Mouse (Mus musculus) cerebellum, adult 11 months (tissue): ENCODE results near the gene Dnhd1.
"Not testable (repeated sequence)": the region's sequence is repeated elsewhere in the genome, so short reads cannot be mapped to it uniquely, and the experiment has no call there.

Experiments used
- DNase-seq: peaks from one replicate; pipeline ENCODE4 v3.0.0; 2022

The Dnhd1 gene

DNA sequence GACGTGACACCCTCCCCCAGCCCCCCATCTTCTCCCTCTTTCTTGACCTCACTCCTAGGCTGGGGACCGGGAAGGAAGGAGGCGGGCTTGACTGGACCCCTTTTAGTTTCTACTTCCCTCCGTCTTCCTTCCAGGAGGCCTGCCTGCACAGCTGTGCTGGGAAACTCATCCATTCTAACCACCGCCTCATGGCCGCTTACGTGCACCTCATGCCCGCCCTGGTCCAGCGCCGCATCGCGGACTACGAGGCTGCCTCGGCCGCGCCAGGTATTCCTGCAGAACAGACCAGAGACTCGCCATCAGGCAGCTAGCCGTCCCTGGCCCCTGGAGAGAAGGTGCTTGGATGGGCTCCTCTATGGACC lies 9.8 kb upstream of the Dnhd1 start:
- peak; percentile 57 for DNase-seq

DNA sequence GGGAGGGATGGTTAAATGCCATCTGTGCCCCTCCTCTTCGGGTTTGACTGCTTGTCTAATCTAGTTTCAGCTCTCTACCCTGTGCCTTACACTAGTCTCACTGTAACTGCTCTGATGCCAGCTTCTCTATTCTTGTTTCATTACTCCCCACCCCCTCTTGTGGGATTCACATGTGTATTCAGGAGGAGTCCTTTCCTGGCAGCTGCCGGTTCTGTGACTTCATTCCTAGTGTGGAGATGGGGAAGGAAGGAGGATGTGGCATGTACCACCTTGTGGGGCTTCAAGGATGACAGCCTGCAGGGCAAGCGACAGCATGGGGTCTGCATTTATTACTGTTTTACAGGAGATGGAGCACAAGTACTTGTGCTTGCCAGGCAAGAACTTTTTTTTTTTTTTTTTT lies 8.7 kb upstream of the Dnhd1 start:
- DNase-seq, result no peak

DNA sequence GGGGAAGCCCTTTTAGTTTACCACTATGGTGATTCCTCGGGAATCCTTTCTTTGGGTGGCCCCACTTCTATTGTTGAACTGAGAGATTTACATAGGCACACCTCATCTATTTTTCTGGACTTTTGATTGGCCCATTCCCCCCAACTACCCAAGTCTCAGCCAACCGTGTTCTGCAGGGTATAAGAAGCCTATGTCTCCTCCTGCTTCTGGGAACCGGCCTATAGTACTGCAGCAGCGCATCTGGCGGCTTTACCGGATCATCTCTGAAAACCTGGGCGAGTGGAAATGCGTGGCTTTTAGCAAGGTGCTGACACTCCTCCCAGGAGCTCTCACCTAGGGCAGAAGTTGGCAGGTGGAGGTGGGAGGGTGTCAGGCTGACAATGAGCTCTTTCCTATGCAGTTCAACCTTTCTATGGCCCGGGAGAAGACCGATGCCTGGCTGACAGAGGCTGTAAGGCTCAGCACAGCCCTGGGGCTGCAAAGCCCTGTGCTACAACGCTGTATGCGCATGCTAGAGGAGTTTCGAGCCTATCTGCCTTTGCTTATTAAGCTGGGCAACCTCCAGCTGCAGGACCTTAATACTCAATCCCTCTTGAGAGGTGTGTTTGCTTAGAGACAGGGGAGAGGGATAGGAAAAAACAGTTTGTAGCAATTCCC lies 35.0 kb downstream of the Dnhd1 start:
- no peak for DNase-seq

DNA sequence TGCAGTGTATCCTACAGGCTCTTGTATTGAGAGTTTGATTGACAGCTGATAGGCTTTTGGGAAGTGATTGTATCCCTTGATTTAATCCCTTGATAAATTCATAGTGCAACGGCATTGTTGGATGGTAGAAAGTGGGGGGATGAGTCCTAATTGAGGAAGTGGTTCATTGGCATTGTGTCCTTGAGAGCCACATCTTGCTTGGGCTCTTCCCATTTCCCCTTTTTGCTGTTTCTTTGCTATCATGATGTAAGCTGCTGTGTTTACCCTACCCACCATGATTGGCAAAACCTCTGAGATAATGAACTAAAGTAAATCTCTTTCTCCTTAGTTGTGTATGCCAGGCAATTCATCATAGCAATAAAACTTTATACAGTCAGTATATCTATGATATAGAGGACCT lies 40.2 kb downstream of the Dnhd1 start:
- DNase-seq, result no peak

DNA sequence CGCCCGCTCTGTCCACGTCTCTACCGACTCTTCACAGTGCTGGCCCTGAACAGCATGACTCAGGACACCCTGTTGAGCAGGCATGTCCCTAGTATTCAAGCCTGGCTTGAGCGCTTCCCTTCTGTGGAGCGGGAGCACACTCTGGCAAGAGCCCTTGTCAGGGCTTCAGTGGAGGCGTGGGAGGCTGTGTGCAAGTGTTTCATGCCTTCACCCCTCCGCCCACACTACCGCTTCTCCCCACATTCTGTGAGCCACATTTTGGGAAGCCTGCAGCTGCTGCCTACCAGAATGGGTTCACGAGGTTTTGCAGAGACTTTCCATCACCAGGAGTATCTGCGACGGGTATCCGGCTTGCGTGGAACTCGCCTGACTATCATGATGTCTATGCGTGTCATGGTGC lies 52.6 kb downstream of the Dnhd1 start:
- DNase-seq, result no peak

DNA sequence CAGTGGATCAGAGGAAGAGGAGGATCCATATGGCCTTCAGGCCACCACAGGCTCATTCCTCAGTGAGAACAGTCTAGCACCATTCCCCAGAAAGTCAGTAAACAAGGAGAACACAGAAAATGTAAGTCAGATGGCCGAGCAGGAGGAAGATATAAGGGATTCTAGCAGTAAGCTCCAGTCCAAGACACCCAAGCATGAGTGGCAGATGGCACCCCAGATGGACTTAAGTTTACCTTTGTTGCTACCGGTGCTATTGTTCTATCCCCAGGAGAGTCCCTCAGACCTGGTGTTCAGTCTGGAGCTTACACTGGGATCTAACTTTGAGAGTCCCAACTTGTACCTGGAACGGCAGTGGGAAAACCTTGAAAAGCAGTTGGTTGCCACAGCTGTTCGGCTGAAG lies 53.2 kb downstream of the Dnhd1 start:
- peak; percentile 28 for DNase-seq

DNA sequence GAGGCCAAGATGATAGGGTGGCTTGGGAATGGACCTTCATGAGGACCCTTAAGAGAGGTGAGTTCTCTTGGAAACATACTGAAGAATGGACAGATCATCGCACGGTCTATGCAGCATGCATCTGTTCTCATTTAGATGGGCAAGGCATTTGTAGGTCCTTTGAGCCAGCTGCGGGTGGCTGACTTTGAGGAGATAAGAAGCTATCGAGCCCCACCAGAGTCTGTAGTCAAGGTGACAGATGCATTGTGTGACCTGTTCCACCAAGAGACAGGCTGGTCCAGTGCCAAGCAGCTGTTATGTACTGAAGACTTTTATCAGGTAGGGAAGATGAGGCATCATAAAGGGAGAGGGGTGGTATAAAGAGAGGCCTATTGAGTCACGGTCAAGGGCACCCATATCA lies 58.1 kb downstream of the Dnhd1 start:
- DNase-seq, result no peak

DNA sequence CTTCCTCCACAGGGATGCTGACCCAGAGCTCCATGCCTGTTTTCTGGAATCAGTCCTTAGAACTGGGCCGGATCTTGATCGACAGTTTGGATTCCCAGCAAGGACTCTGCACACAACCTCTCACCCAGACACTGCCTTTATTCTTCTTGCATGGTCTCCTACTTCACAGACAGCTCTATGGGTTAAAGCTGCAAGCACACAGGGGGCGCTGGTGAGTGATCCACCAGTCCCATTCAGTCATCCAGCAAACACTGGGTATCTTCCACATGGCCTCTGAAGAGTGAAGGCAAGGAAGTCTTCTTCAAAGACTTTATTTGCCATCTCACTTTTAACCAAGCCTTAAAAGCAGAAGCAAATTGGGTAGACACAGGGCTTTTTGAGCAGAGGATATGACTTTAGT lies 64.7 kb downstream of the Dnhd1 start:
- DNase-seq, result no peak

DNA sequence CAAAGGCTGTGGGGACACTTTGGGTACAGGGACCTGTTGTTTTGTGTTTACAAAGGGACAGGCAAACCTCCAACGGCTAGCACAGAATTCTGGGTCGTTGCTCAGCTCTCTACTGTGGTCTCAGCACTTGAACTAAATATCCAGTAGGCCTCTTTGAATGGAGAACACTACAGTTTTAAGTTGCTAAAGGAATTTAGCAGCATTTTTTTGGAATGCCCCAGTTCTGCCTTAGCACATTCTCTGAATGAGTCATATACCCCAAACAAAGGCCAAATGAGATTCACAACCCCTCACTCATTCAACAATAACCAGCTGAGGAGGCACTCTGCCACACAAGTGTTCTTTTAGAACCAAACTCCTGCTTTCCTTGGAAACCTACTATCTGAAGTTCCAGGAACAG lies 71.3 kb downstream of the Dnhd1 start:
- DNase-seq, result no peak

DNA sequence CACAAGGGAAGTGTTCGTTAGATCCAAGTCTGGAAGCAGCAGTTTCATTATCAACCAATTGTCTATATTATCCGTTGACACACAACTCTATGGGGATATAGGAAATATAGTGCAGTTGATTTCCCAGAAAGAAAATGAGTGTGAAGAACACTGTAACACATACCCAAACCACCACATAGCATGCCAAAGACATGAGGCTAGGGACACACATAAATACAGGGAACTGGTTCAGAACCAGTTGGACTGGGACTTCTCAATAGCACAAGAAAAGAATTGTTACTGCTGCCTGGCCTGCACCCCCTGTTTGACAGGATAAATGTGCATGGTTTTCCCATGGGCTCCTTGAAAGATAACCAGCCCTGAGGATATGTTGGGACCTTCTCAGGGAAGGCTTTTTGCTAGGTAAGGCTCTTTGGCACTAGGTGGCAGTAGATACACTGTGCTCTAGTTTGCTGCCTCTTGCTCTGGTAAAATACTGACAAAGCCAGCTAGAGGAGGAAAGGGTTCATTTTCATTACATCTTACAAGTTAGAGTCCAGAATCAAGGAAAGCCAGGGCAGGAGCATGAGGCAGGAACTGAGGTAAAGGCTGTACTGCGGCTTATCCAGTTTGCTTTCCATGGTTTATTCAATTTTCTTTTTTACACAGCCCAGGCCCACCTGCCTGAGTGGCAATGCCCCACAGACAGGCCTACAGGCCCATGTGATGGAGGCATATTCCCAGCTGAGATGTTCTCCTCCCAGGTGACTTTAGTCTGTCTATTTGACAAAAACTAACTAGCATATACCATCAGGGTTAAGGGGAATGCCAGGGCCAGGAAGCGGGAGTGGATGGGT lies 75.7 kb downstream of the Dnhd1 start:
- peak; percentile 54 for DNase-seq

DNA sequence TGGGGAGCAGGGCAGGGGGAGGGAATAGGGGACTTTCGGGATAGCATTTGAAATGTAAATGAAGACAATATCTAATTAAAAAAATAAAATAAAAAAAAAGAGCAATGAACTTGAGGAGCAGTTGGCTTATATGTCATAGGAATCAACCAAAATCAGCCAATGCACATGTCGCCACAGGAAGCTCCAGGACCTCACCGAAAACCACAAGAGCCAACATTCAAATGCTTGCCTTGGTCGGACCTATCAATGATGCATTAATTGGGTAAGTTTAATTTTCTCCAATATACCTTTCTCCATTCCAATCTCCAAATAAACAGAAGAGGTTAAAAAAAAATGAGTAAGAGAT lies 76.3 kb downstream of the Dnhd1 start:
- no peak for DNase-seq

DNA sequence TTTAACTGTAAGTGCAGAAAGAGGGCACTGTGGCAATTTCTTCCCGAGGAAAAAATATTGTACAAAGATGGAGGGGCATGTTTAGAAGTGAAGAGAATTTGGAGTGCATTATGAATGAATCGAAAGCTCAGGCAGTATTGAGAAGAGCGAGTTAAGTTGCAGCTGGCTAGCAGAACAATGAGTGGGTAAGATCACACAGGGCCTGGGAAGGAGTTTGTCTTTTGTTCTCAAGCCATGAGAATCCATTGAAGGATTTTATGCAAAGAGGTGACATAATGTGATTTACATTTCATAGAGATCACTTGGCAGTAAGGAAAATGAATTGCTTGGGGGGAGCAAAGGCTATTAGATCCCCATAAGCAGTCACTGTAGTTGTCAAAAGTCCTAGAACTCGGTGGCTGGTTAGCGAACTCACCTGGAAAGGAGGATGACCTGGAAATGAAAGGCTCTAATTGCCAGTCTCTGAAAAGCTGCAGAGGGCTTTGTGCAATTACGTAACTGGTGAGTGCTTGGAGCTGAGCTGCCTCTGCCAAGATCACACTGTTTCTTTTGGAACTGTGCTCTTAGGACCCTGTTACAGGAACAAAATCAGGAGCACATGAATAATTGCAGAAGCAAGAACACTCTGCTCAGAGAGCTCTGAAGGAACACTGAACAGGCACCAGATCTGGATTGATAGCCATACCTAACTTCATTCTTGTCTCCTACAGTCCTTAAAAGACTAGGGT lies 78.2 kb downstream of the Dnhd1 start:
- no peak for DNase-seq

DNA sequence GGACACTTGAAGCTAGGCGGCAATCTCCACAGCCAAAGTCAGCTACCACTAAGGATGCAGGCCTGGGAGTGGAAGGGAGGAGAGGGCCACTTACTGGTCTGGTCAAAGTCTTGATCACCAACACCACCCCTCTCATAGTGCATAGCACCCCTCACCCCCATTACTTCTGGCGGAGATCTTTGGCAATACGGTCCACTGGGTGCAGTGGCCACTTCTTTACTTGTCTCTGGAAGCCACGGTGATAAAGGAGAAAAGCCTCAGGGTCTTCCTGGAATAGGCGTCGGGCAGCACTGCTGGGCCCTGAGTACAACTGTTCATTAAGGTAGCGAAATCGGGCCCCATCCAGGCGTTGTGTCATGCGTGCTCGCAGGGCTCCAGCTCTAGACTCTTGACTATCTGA lies 83.2 kb downstream of the Dnhd1 start:
- no peak for DNase-seq

DNA sequence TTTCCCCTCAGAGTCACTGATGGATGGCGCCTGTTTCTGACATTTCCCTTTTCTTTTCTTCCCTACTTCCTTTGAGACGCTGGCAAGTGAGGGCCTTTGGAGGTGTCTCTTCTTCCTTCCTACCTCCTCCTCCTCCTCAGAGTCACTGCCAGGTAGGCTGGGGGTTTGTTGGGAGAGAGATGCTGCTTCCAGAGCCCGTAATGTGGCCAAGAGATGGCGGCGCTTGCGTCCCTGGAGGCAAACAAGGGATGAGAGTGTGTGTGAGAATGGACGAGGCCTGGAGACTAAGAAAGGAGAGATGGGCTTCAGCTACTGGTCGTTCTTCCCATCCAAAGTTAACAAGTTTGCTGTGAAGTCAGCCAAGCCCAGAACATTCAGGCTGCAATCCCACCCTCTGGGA lies 84.2 kb downstream of the Dnhd1 start:
- DNase-seq, result no peak

DNA sequence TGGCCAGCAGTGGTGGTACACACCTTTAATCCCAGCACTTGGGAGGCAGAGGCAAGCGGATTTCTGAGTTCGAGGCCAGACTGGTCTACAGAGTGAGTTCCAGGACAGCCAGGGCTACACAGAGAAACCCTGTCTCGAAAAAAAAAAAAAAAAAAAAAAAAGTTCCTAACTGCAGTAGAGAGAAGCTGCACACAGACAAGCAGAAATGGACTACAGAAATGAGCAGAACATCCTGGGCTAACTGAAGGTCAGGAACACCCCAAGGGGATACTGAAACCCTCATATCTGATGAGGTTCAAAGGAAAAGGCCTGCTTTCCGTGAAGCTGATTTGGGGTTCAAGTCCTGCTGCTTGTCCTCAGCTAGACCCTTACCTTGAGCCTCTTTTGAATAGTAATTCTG lies 84.8 kb downstream of the Dnhd1 start:
- DNase-seq, result not testable (repeated sequence)

DNA sequence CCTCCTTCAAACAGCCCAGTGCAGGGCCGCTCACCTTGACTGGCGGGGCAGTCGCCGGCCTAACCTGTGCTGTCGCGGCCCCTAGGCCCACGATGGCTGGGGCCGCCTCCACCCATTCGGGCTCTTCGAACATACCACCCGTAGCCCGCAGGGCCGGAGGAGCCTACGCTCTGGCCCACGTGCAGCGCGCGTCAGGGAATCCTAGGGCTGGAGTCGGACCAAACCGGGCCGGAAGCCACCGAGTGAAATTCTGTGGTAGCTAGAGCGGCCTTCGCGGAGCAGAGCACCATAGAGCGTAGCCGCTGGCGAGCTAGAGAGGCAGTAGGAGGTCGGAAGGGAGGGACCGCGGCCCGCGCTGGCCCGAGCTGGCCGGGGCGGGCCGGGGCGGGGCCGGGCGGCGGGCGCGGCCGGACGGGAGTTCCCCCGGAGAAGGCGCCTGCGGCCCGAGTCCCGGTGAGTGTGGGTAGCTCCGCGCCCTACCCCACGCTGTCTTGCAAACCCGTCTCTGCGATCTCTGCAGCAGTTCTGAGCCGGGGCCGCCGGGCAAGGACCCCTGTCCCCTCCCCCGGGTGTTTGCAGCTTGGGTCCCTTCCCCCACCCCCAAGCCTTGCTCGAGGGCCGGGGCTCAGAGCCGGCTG lies 85.8 kb downstream of the Dnhd1 start, which contains the start of gene Ilk:
Gene Ilk (plus strand): TSS at position 329 of the 638 bp plus-strand sequence.
- DNase-seq, result peak; percentile 91

DNA sequence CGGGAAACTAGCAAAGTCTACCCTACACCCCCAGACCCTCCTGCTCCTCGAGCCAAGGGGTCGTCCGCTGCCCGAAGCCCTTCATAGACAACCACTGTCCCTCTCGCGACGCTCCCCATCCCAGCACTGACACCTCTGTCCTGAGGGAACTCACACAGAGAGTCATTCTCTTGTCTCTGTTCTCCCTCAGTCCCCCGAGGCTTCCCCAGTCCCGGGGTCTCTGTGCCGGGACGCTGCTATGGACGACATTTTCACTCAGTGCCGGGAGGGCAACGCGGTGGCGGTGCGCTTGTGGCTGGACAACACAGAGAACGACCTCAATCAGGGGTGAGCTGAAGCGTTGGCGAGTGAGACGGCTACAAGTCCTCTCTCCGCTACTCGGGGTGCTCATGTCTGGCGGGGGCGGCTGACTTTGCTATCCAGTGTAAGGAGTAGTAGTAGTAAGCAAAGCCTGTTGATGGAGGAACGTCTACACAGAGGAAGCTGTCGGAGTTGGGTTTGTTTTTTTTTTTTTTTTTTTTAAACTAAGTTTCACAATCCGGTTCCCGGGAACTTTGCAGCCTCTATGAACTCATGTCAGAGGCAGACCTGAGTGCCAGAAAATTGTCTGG lies 86.4 kb downstream of the Dnhd1 start, which contains the start of gene Rrp8:
Gene Rrp8 (minus strand): TSS at position 475 of the 611 bp plus-strand sequence.
- DNase-seq, result peak; percentile 42

DNA sequence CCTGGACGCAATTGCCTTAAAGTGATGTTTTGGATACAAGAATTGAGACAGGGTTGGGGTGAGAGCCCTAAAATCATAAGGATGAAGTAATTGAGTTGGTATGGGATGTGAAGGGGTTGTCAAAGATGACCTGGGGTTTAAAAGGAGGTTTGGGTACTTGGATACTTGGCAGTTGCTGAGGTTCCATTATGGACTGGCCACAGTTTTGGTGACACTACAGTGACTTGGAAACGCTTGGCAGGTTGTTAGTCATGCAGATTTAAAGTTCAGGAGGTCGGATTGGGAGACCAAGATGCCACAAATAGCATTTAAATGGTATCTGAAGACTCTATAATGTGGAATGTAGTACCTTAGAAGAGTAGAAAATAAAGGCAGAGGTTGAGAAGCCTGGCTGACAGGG lies 87.0 kb downstream of the Dnhd1 start:
- no peak for DNase-seq

DNA sequence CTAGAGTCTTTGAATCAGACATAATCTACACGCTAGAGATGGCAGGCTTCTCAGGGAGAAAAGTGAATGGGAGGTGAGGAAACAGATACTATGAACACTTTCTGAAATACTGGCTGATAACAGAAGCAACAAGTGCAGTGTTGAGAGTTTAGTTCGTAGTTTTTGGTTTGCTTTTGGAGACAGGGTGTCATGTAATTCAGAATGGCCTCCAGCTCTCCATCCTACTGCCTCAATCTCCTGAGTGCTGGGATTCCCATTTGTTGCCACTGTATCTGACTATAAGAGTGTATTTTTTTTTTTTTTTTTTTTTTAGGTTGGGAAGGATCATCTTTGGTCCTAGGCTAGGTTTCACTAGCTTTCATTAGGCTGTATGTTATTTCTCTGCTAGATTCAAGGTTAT lies 87.7 kb downstream of the Dnhd1 start:
- no peak for DNase-seq

DNA sequence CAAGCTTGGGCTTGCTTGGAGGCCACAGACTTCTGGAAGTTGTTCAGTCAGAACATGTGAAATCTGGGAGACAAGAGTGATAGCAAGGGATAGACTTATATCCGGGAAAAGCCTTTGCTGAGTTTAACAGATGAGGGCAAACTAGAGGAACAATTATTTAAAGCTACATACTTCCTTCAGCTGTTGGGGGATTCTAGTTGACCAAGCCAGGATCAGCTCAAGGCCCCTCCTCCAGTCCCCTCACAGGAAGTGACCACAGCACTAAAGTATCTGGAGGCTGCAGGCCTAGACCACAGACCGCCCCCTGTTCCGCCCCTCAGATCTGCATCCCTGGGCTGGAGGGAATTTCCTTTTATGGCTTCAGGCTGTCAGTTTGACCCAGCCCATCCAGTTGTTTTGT lies 88.3 kb downstream of the Dnhd1 start:
- DNase-seq, result no peak

DNA sequence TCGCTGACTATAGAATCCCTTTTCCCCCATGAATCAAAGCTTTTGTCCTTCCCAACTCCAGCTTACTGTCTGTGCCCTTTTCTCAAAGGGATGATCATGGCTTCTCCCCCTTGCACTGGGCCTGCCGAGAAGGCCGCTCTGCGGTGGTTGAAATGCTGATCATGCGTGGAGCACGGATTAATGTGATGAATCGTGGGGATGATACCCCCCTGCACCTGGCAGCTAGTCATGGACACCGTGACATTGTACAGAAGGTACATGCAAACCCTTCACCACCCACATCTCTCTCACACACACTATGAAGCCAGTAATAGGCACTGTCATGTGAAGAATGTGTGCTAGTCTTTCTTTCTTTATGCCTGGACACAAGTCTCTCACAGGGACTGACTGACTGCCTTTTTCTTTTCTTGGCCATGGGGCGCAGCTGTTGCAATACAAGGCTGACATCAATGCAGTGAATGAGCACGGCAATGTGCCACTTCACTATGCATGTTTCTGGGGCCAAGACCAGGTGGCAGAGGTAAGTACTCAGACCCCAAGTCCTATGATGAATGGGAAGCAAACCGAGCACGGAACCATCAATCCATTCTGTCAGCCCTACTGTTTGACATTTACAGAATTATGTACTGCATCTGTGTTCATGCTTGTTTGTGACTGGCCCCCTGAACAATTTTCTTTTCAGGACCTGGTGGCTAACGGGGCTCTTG lies 89.6 kb downstream of the Dnhd1 start:
- DNase-seq, result no peak

DNA sequence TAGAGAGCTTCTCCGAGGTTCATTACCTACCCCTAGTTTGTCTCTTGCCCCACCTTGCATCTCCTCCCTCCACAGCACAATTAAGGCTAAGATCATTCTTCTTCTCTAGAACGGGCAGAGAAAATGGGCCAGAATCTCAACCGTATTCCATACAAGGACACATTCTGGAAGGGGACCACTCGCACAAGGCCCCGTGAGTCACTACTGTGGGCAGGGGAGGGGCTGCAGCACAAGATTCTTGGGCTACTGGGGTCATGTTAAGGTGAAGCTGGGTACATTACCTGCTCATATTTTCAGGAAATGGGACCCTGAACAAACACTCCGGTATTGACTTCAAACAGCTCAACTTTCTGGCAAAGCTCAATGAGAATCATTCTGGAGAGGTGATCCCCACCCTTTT lies 90.2 kb downstream of the Dnhd1 start:
- DNase-seq, result no peak
